Mouse (Mus musculus): ENCODE measurements around the gene Dusp18. TPM values are rescaled to one million over a fixed set of nuclear protein-coding genes. Genes with fewer than 3 reads are reported as not detected.

The Dusp18 gene
- total and polyA plus RNA-seq, 3 experiments: 2.8 to 6.6 (median 4.8) TPM

- Histone ChIP-seq H3K27ac (ENCODE audit: insufficient read depth, low read depth) (no peak overlapping the region), H3K4me3 (replicated peaks in 1 of 3; ENCODE audit: low read depth in 2 of 3, low read length in 2 of 3, poor library complexity in 1 of 3) (no peak overlapping the region), H3K4me1 (ENCODE audit: control insufficient read depth in 1 of 2, insufficient read depth in 2 of 2) (no peaks in the 10 kb centered on the region), H3K27me3 (replicated peaks) (peaks cover 11% of the 10 kb centered on the region), H3K9ac (ENCODE audit: insufficient read depth, low read depth) (no peak overlapping the region), H3K4me2 (ENCODE audit: insufficient read depth, low read depth, poor library complexity, severe bottlenecking) (no peak overlapping the region), H3K79me2 (replicated peaks; ENCODE audit: control insufficient read depth, extremely low read depth, insufficient read depth, poor library complexity, severe bottlenecking) (no peaks in the 10 kb centered on the region), H3K9me3 (replicated peaks; ENCODE audit: low read length) (peaks cover 8% of the 10 kb centered on the region), H3K36me3 (replicated peaks in 1 of 2; ENCODE audit: control insufficient read depth in 1 of 2, insufficient read depth in 1 of 2, low read length in 1 of 2) (no peaks in the 10 kb centered on the region)
- dilution Hi-C loops (cut with MboI; ENCODE audit: extremely low pct_ligation_motif_present, extremely low pct_unique_long_range_greater_than_20kb, low sequenced_read_pairs) (no loop called here), in situ Hi-C loops (cut with MboI; ENCODE audit: low pct_ligation_motif_present, low pct_unique_long_range_greater_than_20kb, low sequenced_read_pairs) (no loop called here)
- TF ChIP-seq CTCF (conservative IDR thresholded peaks at IDR 0.05 in 1 of 2, IDR thresholded peaks at IDR 0.05 in 1 of 2; ENCODE audit: low read depth in 2 of 2, low read length in 2 of 2) (no peak), E2F4 (IDR thresholded peaks at IDR 0.05; ENCODE audit: insufficient replicate concordance, low read depth, low read length) (no peak), SMC3 (IDR thresholded peaks at IDR 0.05; ENCODE audit: low read depth, low read length) (no peak), ELF1 (IDR thresholded peaks at IDR 0.05; ENCODE audit: low read depth, low read length) (no peak), MEF2A (IDR thresholded peaks at IDR 0.05; ENCODE audit: borderline replicate concordance, low read depth, low read length) (no peak), RCOR1 (conservative IDR thresholded peaks at IDR 0.05; ENCODE audit: low read depth, low read length) (no peak), NELFE (IDR thresholded peaks at IDR 0.05; ENCODE audit: low read depth, low read length) (no peak), JUND (conservative IDR thresholded peaks at IDR 0.05; ENCODE audit: low read depth, low read length) (no peak), USF1 (IDR thresholded peaks at IDR 0.05; ENCODE audit: low read depth, low read length) (no peak), POLR2A (IDR thresholded peaks at IDR 0.05; ENCODE audit: low read depth, low read length) (no peak), MAZ (IDR thresholded peaks at IDR 0.05; ENCODE audit: low read depth, low read length) (no peak), HCFC1 (IDR thresholded peaks at IDR 0.05; ENCODE audit: low read depth, low read length) (no peak), BHLHE40 (IDR thresholded peaks at IDR 0.05; ENCODE audit: low read depth, low read length) (no peak), EP300 (IDR thresholded peaks at IDR 0.05; ENCODE audit: low read length) (no peak), TCF12 (IDR thresholded peaks at IDR 0.05; ENCODE audit: low read depth, low read length) (no peak), USF2 (conservative IDR thresholded peaks at IDR 0.05; ENCODE audit: low read depth, low read length) (no peak)
- DNase-seq (ENCODE audit: extremely low read depth): no peak
Observed at GRCm38 (mm10) chr11:3850315-3850614, 44.8 kb upstream of the Dusp18 start.

GRCm38 (mm10) chr11:3850746-3851277, 44.2 kb upstream of the Dusp18 start:
- in situ Hi-C loops (cut with MboI; ENCODE audit: low pct_ligation_motif_present, low pct_unique_long_range_greater_than_20kb, low sequenced_read_pairs): no loop called here
- TF ChIP-seq CTCF (conservative IDR thresholded peaks at IDR 0.05 in 1 of 2, IDR thresholded peaks at IDR 0.05 in 1 of 2; ENCODE audit: low read depth in 2 of 2, low read length in 2 of 2): no peak
- no peak for TF ChIP-seq MAX (IDR thresholded peaks at IDR 0.05; ENCODE audit: low read length)
- no peak for TF ChIP-seq CHD1 (IDR thresholded peaks at IDR 0.05; ENCODE audit: low read depth, low read length)
- no peak for TF ChIP-seq SMC3 (IDR thresholded peaks at IDR 0.05; ENCODE audit: low read depth, low read length)
- no peak for TF ChIP-seq PAX5 (IDR thresholded peaks at IDR 0.05; ENCODE audit: low read length)
- no peak for TF ChIP-seq RCOR1 (conservative IDR thresholded peaks at IDR 0.05; ENCODE audit: low read depth, low read length)
- TF ChIP-seq USF1 (IDR thresholded peaks at IDR 0.05; ENCODE audit: low read depth, low read length): no peak
- no peak for TF ChIP-seq NRF1 (IDR thresholded peaks at IDR 0.05; ENCODE audit: low read depth, low read length)
- no peak for TF ChIP-seq USF2 (conservative IDR thresholded peaks at IDR 0.05; ENCODE audit: low read depth, low read length)
- TF ChIP-seq EP300 (IDR thresholded peaks at IDR 0.05; ENCODE audit: low read length): no peak
- TF ChIP-seq RAD21 (IDR thresholded peaks at IDR 0.05; ENCODE audit: low read depth, low read length): no peak
- no peak for TF ChIP-seq JUND (conservative IDR thresholded peaks at IDR 0.05; ENCODE audit: low read depth, low read length)
- Histone ChIP-seq H3K27ac (ENCODE audit: insufficient read depth, low read depth) (no peak overlapping the region), H3K79me2 (replicated peaks; ENCODE audit: control insufficient read depth, extremely low read depth, insufficient read depth, poor library complexity, severe bottlenecking) (no peaks in the 10 kb centered on the region), H3K36me3 (replicated peaks in 1 of 2; ENCODE audit: control insufficient read depth in 1 of 2, insufficient read depth in 1 of 2, low read length in 1 of 2) (no peaks in the 10 kb centered on the region), H3K4me2 (ENCODE audit: insufficient read depth, low read depth, poor library complexity, severe bottlenecking) (no peak overlapping the region), H3K4me1 (ENCODE audit: control insufficient read depth in 1 of 2, insufficient read depth in 2 of 2) (no peaks in the 10 kb centered on the region), H3K4me3 (replicated peaks in 1 of 3; ENCODE audit: low read depth in 2 of 3, low read length in 2 of 3, poor library complexity in 1 of 3) (no peak overlapping the region), H3K27me3 (replicated peaks) (peaks cover 11% of the 10 kb centered on the region), H3K9ac (ENCODE audit: insufficient read depth, low read depth) (no peak overlapping the region), H3K9me3 (replicated peaks; ENCODE audit: low read length) (peaks cover 8% of the 10 kb centered on the region)
- no peak for DNase-seq (ENCODE audit: extremely low read depth)
- dilution Hi-C loops (cut with MboI; ENCODE audit: extremely low pct_ligation_motif_present, extremely low pct_unique_long_range_greater_than_20kb, low sequenced_read_pairs): no loop called here
